Mouse (Mus musculus): Measurements from ENCODE around the gene Rfx8.
"Not testable (repeated sequence)": the region's sequence is repeated elsewhere in the genome, so short reads cannot be mapped to it uniquely, and the experiment has no call there.

Gene Rfx8

GRCm38 (mm10) chr1:39691974-39692373, 28.8 kb downstream of the Rfx8 start:
- DNase-seq (ENCODE audit: low spot score in 2 of 2) = no peak

GRCm38 (mm10) chr1:39691061-39691460, 29.7 kb downstream of the Rfx8 start:
- DNase-seq (ENCODE audit: low spot score in 2 of 2) = no peak

- no peak for DNase-seq (ENCODE audit: low spot score in 2 of 2)
Measured at GRCm38 (mm10) chr1:39688573-39688972, 32.2 kb downstream of the Rfx8 start.

- DNase-seq (ENCODE audit: low spot score in 2 of 2) = no peak
Measured at GRCm38 (mm10) chr1:39687279-39687678, 33.5 kb downstream of the Rfx8 start.

GRCm38 (mm10) chr1:39685841-39686240, 35.0 kb downstream of the Rfx8 start:
- DNase-seq (ENCODE audit: low spot score in 2 of 2) = peak; percentile 55 to 69

- DNase-seq (ENCODE audit: low spot score in 2 of 2) = peak in 1 of 2 experiments; percentile 48
Measured at GRCm38 (mm10) chr1:39681638-39682037, 39.2 kb downstream of the Rfx8 start.

- no peak for DNase-seq (ENCODE audit: low spot score in 2 of 2)
Measured at GRCm38 (mm10) chr1:39680546-39680945, 40.3 kb downstream of the Rfx8 start.

- no peak for DNase-seq (ENCODE audit: low spot score in 2 of 2)
Measured at GRCm38 (mm10) chr1:39678883-39679282, 41.9 kb downstream of the Rfx8 start.

- no peak for DNase-seq (ENCODE audit: low spot score in 2 of 2)
Measured at GRCm38 (mm10) chr1:39676221-39676876, 44.4 kb downstream of the Rfx8 start.

- DNase-seq (ENCODE audit: low spot score in 2 of 2) = no peak
Measured at GRCm38 (mm10) chr1:39672362-39673105, 48.3 kb downstream of the Rfx8 start.

GRCm38 (mm10) chr1:39670211-39670935, 50.4 kb downstream of the Rfx8 start:
- DNase-seq (ENCODE audit: low spot score in 2 of 2) = no peak

- no peak for DNase-seq (ENCODE audit: low spot score in 2 of 2)
Measured at GRCm38 (mm10) chr1:39666751-39667252, 54.0 kb downstream of the Rfx8 start.

- DNase-seq (ENCODE audit: low spot score in 2 of 2) = no peak
Measured at GRCm38 (mm10) chr1:39664039-39664625, 56.7 kb downstream of the Rfx8 start.

- no peak for DNase-seq (ENCODE audit: low spot score in 2 of 2)
Measured at GRCm38 (mm10) chr1:39663050-39663449, 57.7 kb downstream of the Rfx8 start.

GRCm38 (mm10) chr1:39656976-39657529, 63.7 kb downstream of the Rfx8 start:
- no peak for DNase-seq (ENCODE audit: low spot score in 2 of 2)

- DNase-seq (ENCODE audit: low spot score in 2 of 2) = not testable (repeated sequence)
Measured at GRCm38 (mm10) chr1:39654901-39655300, 65.9 kb downstream of the Rfx8 start.

GRCm38 (mm10) chr1:39653028-39653427, 67.8 kb downstream of the Rfx8 start:
- no peak for DNase-seq (ENCODE audit: low spot score in 2 of 2)

- DNase-seq (ENCODE audit: low spot score in 2 of 2) = no peak
Measured at GRCm38 (mm10) chr1:39651241-39651548, 69.6 kb downstream of the Rfx8 start, which contains the start of gene Creg2. Gene Creg2 (minus strand): TSS chr1:39651474.

GRCm38 (mm10) chr1:39650435-39651240, 70.2 kb downstream of the Rfx8 start:
- DNase-seq (ENCODE audit: low spot score in 2 of 2) = peak; percentile 65 to 70

GRCm38 (mm10) chr1:39649691-39650434, 70.9 kb downstream of the Rfx8 start:
- peak in 1 of 2 experiments; percentile 16 for DNase-seq (ENCODE audit: low spot score in 2 of 2)

Measured in cerebellum, postnatal 4 days (tissue).